Mouse (Mus musculus) heart, adult 18-20 months (tissue): ENCODE measurements around the gene Unc5cl. TPM values are rescaled to one million over a fixed set of nuclear protein-coding genes. Genes with fewer than 3 reads are reported as not detected.

ENCODE experiments used
- DNase-seq, 2 experiments: peaks; one replicate each; pipeline ENCODE4 v3.0.0; 2021 to 2022; ENCODE audit warnings: mixed read lengths in 1 of 2
- total RNA-seq, 2 experiments: library from RNA; stranded (reverse); gene quantifications; 2 replicates each; pipeline ENCODE4 v1.2.3; 2021

Unc5cl gene
- total RNA-seq, 2 experiments from 2014 or later: 0.36 TPM; not detected in 1

- DNase-seq: peak; percentile 78 to 82
Measured at GRCm38 (mm10) chr17:48432158-48432980, 22.3 kb upstream of the Unc5cl start, which contains the start of gene Apobec2. Apobec2 (minus strand) TSS chr17:48432930.

DNA sequence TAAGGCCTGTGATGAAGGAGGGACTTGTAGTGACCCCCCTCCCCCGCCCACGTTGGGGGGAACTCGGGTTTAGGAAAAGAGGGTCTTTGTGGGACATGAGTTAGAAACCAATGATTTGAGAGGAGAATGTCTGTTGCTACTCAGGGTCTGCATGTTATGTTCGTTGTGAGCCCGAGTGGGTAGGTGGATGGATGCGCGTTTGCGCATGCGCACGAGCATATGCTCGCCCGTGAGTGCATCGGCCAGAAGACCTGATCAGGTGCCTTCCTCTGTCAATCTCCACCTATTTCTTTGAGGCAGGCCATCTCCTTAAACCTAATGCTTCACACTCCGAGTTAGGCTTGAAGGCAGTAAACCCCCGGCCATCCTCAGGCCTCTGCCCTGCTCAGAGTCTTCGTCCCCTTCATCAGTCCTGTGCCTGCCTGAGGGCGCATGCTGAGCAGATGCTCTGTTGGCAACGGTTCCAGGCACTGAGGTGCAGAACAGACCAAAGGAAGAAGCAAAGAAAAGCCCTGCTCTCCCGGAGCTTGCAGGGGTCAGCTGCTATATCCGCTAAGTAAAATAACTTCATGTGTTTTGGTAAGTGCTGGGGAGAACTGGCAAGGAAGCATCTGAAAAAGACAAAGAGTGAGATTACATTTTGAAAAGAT lies 21.6 kb upstream of the Unc5cl start:
- no peak for DNase-seq

DNA sequence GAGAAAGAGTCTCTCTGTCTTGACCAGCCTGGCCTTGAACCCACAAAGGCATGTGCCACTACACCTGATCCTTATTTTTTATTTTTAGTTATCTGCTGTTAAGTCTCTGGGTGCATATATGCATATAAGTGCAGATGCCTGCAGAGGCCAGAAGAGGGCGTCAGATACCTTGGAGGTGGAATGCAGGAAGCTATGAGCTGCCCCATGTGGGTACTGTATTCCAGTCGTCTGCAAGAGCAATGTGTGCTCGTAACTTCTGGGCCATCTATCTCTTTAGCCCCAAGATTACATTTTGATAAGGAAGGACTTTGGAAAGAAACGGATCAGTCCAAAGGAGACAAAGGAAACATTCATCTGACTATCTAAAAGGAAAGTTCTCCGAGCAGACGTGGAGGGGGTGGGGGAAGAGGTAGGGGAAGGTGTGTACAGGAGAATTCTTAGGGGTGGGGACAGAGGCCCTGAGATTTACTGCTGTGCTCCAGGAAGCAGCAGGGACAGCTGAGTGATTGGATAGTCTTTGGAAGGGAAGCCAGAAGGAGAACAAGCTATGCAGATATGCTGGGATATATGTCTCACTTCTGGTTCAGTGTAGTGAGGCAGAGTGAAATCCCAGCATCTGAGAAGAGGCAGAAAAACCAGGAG lies 20.9 kb upstream of the Unc5cl start:
- no peak for DNase-seq

DNA sequence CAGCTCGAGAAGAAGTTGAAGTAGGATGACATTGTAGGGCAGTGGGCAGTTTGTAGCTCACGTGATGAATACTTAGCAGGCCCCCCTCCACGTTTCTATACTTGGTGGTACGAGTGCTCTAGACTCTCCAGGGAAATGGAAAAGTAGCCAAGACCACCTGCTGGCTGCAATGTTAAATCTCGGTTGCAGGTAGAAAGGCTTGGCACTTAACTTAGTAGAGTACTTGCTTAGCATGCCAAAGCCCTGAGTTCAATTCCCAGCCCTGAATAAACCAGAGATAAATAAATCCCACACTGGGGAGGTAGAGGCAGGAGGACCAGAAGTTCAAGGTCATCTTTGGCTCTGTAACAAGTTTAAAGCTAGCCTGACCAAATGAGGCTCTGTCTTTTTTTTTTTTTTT lies 20.2 kb upstream of the Unc5cl start:
- DNase-seq: no peak

DNA sequence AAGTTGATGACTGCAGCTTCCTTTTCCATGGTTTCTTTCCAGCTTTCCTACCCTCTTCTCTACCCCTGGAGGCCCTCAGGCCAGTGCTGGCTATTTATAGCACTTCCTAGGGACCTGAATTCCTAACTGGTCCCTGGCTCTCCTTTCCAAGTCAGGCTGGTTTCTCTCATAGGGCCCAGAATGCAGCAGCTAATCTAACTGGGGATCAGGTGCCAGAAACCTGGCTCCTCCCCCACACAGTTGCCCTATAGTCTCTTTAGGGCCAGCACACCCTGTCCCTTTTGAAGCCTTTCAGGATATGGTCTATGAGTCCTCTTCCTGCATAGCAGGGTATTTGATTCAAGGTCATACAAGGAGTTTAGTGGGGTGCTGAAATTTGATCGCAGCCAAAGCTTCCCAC lies 18.2 kb upstream of the Unc5cl start:
- DNase-seq: peak; percentile 61 to 74

- peak; percentile 41 to 61 for DNase-seq
Measured at GRCm38 (mm10) chr17:48437421-48437911, 17.2 kb upstream of the Unc5cl start.

DNA sequence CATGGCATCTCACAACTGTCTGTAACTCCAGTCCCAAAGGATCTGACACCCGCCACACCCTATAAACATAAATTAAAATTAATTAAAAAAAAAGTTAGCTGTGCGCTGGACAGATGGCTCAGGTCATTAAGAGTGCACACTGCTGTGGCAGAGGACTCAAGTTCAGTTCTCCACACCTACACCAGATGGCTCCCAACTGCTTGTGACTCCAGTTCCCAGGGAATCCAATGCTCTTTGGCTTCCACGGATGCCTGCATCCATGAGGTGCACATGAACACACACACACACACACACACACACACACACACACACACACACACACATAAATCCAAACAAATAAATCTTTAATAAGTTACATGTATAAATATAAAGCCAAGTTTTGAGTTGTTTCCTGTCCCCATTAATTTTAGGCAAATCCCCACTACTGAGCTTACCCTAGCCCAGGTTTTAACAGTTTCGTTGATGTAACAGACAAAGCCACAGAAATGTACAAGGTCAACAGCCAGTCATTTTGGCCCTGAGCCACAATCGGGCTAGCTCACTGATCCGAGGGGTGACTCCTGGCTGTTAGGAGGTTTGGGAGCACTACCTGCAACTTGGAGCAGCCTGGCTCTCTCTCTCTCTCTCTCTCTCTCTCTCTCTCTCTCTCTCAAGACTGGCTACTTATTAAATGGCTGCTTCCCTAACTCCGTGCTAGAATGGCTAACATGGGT lies 11.8 kb upstream of the Unc5cl start:
- DNase-seq: no peak

GRCm38 (mm10) chr17:48443542-48444145 lies 11.1 kb upstream of the Unc5cl start:
- no peak for DNase-seq

- no peak for DNase-seq
Measured at GRCm38 (mm10) chr17:48447675-48448074, 7.0 kb upstream of the Unc5cl start.

DNA sequence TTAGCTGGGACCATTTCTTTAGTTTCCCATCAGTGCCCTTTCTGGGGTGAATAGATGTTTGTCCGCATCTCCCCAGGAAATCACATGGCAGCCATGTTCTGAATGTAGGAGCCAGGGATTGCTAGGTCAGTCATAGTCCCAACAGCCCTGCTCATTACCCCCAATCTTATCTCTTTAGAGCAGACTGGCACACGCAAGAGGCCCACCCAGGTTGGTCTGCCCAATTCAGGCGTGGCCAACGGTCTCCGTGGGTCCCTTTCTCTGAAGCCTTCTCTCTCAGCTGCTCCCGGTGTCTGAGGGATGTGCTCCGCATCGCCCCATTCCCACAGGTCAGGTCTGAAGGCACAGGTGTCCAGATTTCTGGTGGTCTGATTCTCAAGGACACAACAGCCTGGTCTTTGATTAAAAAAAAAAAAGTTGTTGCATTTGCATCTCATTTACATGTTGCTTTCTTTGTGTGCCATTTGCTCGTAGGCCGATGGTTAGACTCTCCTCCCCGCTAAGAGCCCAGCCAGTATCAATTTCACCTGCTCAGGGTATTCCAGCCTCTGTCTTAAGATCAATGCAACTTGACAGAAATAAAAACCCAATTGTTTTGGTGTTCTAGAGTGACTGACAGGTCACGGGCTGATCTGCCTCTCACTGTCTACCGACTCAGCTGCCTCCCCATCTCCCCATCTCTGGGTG lies 3.9 kb upstream of the Unc5cl start:
- no peak for DNase-seq

DNA sequence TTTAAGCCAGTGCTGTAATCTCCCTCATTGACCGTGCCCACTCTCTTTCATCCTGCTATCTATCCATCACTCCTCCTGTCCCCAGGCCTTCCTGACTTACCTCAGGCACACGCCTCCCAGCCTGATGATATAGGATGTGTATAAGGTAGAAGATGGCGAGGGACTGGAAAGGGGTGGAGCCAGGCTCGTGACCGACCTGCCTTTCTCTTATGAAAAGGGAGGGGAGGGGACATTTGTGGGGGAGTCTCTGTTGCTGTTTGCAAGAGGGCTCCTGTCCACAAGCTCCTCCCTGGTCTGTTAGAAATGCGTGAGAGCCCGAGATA lies 3.4 kb upstream of the Unc5cl start, which contains the start of gene Tspo2:
Tspo2 (minus strand) TSS at position 170 of the 323 bp plus-strand sequence.
- no peak for DNase-seq

DNA sequence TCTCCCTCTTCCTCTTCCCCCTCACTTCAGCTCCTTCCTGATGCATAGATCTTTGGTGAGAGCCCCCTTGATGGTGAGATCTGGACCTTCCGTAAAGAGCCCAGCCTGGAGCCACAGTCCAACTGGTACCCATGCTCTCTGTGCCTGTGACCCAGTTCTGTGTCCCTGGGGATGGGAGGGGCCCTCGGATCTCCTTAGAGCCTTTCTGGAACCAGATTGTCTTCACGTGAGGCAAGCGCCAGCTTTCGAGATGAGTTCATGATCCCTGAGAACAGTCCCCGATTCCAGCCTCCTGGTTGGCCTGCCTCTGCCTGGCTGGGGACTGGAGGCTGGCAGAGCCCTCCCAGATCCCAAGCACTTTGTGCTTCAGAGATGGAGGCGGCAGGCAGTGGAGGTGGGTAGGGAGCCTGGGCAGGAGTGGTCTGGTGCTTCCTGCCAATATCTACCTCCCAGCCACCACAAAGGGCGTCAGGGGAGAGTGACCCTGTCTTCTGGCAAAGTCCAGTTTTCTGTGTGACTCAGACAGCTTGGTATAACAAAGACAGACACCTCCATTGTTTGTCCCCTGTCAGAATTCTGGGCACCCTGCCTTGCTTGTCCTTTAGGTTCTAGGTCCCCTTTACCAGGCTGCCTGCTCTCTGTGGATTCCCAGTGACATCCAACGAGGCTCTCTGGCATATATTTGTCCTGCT lies 2.8 kb upstream of the Unc5cl start:
- DNase-seq: peak in 1 of 2 experiments; percentile 20

GRCm38 (mm10) chr17:48453489-48453888 lies 1.2 kb upstream of the Unc5cl start:
- DNase-seq: no peak

DNA sequence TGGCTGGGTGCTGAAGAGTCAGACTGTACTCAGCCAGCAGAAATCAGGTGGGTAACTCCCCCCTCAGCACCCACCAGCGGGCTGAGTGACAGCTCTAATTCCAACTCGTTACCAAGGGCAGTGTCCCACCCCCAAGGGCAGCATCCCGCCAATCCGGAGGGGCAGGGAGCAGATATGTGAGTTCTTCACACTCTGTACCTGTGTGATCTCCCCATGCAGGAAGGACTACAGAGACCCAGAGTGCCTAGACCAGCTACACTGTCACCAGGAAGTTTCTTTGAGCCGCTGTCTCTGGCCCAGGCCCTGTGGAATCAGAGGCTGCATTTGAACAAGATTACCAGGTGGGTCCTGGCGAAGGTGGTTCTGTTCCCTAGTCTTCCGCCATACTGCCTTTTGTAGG lies 511 bp upstream of the Unc5cl start:
- no peak for DNase-seq

GRCm38 (mm10) chr17:48455955-48456354 lies 1.3 kb downstream of the Unc5cl start:
- no peak for DNase-seq

DNA sequence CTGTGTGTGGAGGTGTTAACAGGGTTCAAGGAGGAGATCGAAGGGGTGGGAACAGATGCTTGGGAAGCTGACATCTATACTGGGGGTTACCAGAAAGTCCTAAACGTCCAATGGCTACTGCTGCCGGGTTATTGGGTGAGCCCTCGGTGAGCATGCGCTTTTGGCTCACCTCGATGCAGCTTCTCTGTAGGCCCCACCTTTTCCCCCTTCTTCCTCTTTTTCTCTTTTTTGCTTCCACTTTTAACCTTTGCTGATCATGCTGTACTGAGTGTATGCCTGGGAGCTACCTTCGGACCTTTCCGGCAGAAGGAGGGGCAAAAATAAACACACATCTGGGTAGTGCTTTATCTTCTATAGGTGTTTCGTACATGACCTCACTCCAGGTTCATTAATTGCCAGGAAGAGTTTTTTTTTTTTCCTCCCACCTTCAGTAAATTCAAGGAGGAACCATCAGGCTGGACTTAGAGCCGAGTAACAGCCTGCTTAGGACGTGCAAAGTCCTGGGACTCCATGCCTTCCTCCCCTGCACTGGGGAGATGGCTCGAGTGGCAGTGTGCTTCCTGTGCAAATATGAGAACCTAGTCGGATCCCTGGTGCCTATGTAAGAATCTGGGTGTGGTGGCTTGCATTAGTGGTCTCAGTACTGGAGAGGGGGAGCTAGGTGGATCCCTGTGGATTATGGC lies 3.4 kb downstream of the Unc5cl start:
- DNase-seq: no peak

DNA sequence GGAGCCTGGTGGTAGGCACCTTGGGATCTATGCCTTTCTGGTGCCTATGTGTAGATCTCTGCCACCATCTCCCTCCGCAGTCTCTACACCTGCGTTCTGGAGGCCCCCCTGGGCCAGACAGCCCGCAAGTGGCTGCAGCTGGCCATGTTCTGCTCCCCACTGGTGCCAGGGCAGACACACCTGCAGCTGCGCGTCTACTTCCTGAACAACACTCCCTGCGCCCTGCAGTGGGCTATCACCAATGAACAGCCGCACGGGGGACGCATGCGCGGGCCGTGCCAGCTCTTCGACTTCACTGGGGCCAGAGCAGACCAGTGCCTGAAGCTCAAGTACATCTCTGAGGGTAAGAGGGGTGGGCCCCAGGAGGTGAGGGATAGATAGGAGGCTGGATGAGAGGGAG lies 7.4 kb downstream of the Unc5cl start:
- no peak for DNase-seq

DNA sequence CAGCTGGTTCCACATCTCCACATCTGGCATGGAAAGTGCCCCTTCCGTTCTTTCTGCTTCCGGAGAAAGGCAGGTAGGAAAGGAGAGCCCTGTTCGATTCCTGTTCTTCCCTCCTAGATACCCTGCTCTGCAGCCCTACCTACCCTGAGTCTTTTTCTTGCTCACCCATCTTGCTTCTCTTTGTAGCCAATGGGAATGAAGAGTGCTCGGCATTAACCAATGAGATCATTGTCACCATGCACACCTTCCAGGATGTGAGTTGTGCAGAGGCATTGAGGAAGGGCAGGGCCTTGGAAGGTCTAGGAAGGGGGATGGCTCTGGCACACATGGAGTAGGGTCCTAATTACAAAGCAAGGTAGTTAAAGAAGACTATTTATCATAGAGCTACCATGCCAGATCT lies 8.7 kb downstream of the Unc5cl start:
- no peak for DNase-seq

- no peak for DNase-seq
Measured at GRCm38 (mm10) chr17:48466769-48467394, 12.2 kb downstream of the Unc5cl start.
